Mouse (Mus musculus): ENCODE results near the gene Suds3.

Gene Suds3

GRCm38 (mm10) chr5:117121657-117122056 is 5.7 kb upstream of the Suds3 start:
- ChIA-PET POLR2A (interaction anchor here in 1 of 4 experiments (0.7 to 1.1 kb wide), 2 partner anchors 21 to 104 kb away, joined by 3 read pairs; no protein-coding TSS in a partner anchor), CTCF (interaction anchor here in 2 of 4 experiments (0.6 to 1.3 kb wide), 4 partner anchors 11 to 321 kb away, joined by 3 to 4 read pairs (median 3); no protein-coding TSS in a partner anchor)

GRCm38 (mm10) chr5:117120489-117121466 is 4.9 kb upstream of the Suds3 start:
- CTCF ChIA-PET: interaction anchor here in 3 of 4 experiments (0.6 to 2.5 kb wide), 10 partner anchors 10 to 396 kb away, joined by 3 to 10 read pairs (median 6); no protein-coding TSS in a partner anchor
- POLR2A ChIA-PET: interaction anchor here in 3 of 4 experiments (0.6 to 2.3 kb wide), 10 partner anchors 20 to 680 kb away, joined by 3 to 20 read pairs (median 4); partner anchors contain the start of gene Pebp1 (in 1 of the 3)

GRCm38 (mm10) chr5:117119777-117120488 is 4.0 kb upstream of the Suds3 start, which contains the start of gene Taok3:
TSS of gene Taok3 (plus strand) at chr5:117120129.
- CTCF ChIA-PET: interaction anchor here (0.5 to 2.5 kb wide), 27 partner anchors 9 to 676 kb away, joined by 3 to 10 read pairs (median 4); partner anchors contain the start of genes Ksr2 (in 1 of the 4) and Pebp1 (in 1 of the 4)
- POLR2A ChIA-PET: interaction anchor here (0.6 to 2.3 kb wide), 53 partner anchors 9 to 1296 kb away, joined by 3 to 20 read pairs (median 4); partner anchors contain the start of genes Pebp1 (in 2 of the 4) and Wsb2 (in 1 of the 4)

GRCm38 (mm10) chr5:117118850-117119249 is 2.9 kb upstream of the Suds3 start:
- ChIA-PET POLR2A (interaction anchor here (0.7 to 2.3 kb wide), 27 partner anchors 9 to 1295 kb away, joined by 3 to 20 read pairs (median 4); partner anchors contain the start of genes Pebp1 (in 2 of the 4) and Wsb2 (in 1 of the 4)), CTCF (interaction anchor here in 3 of 4 experiments (0.6 to 2.5 kb wide), 11 partner anchors 9 to 837 kb away, joined by 3 to 10 read pairs (median 6); no protein-coding TSS in a partner anchor)

GRCm38 (mm10) chr5:117118220-117118619 is 2.3 kb upstream of the Suds3 start:
- ChIA-PET CTCF (interaction anchor here in 2 of 4 experiments (0.6 to 2.5 kb wide), 3 partner anchors 173 to 621 kb away, joined by 3 to 9 read pairs (median 5); no protein-coding TSS in a partner anchor), POLR2A (interaction anchor here in 2 of 4 experiments (0.7 to 2.3 kb wide), 5 partner anchors 10 to 679 kb away, joined by 3 to 20 read pairs (median 12); partner anchors contain the start of gene Pebp1 (in 1 of the 2))

- ChIA-PET POLR2A (no interaction called here), CTCF (interaction anchor here in 1 of 4 experiments (1.0 kb wide), 1 partner anchor 160 kb away, joined by 4 read pairs; no protein-coding TSS in a partner anchor)
Observed at GRCm38 (mm10) chr5:117117716-117118115, 1.8 kb upstream of the Suds3 start.

GRCm38 (mm10) chr5:117117241-117117640 is 1.3 kb upstream of the Suds3 start:
- POLR2A ChIA-PET: no interaction called here
- CTCF ChIA-PET: interaction anchor here in 1 of 4 experiments (1.0 kb wide), 1 partner anchor 161 kb away, joined by 4 read pairs; no protein-coding TSS in a partner anchor

GRCm38 (mm10) chr5:117116660-117117059 is 747 bp upstream of the Suds3 start:
- ChIA-PET CTCF (no interaction called here), POLR2A (interaction anchor here in 2 of 4 experiments (0.7 to 1.9 kb wide), 2 partner anchors 43 to 171 kb away, joined by 3 to 4 read pairs; partner anchors contain the start of gene Pebp1 (in 1 of the 2))

- ChIA-PET POLR2A (interaction anchor here (0.6 to 2.3 kb wide), 23 partner anchors 9 to 325 kb away, joined by 3 to 13 read pairs (median 4); partner anchors contain the start of genes Pebp1 (in 3 of the 4) and Wsb2 (in 1 of the 4)), CTCF (interaction anchor here (0.6 to 2.7 kb wide), 36 partner anchors 8 to 1905 kb away, joined by 3 to 21 read pairs (median 4); partner anchors contain the start of gene Pebp1 (in 1 of the 4))
Observed at GRCm38 (mm10) chr5:117115193-117115767, 633 bp downstream of the Suds3 start.

GRCm38 (mm10) chr5:117114581-117115192 is 1.2 kb downstream of the Suds3 start:
- ChIA-PET CTCF (interaction anchor here (0.6 to 2.7 kb wide), 33 partner anchors 8 to 1905 kb away, joined by 3 to 21 read pairs (median 4); partner anchors contain the start of gene Pebp1 (in 1 of the 4)), POLR2A (interaction anchor here in 3 of 4 experiments (0.6 to 2.3 kb wide), 21 partner anchors 8 to 323 kb away, joined by 3 to 13 read pairs (median 4); partner anchors contain the start of genes Pebp1 (in 2 of the 3) and Wsb2 (in 1 of the 3))

GRCm38 (mm10) chr5:117113330-117113729 is 2.6 kb downstream of the Suds3 start:
- ChIA-PET CTCF (interaction anchor here in 2 of 4 experiments (0.6 to 2.7 kb wide), 8 partner anchors 8 to 224 kb away, joined by 3 to 21 read pairs (median 4); no protein-coding TSS in a partner anchor), POLR2A (interaction anchor here in 1 of 4 experiments (0.5 kb wide), 1 partner anchor 25 kb away, joined by 3 read pairs; no protein-coding TSS in a partner anchor)

- POLR2A ChIA-PET: interaction anchor here in 2 of 4 experiments (0.5 to 0.6 kb wide), 2 partner anchors 20 to 1101 kb away, joined by 3 read pairs; no protein-coding TSS in a partner anchor
- CTCF ChIA-PET: interaction anchor here in 2 of 4 experiments (0.6 to 3.4 kb wide), 7 partner anchors 8 to 902 kb away, joined by 3 to 12 read pairs (median 6); partner anchors contain the start of gene Taok3 (in 1 of the 2)
Observed at GRCm38 (mm10) chr5:117111774-117112112, 4.2 kb downstream of the Suds3 start.

- POLR2A ChIA-PET: interaction anchor here in 3 of 4 experiments (0.5 to 1.5 kb wide), 4 partner anchors 8 to 1101 kb away, joined by 3 to 4 read pairs (median 3); partner anchors contain the start of gene Taok3 (in 1 of the 3)
- CTCF ChIA-PET: interaction anchor here in 3 of 4 experiments (0.5 to 3.4 kb wide), 12 partner anchors 8 to 902 kb away, joined by 3 to 14 read pairs (median 5); partner anchors contain the start of gene Taok3 (in 1 of the 3)
Observed at GRCm38 (mm10) chr5:117111064-117111773, 4.7 kb downstream of the Suds3 start.

GRCm38 (mm10) chr5:117109522-117109921 is 6.4 kb downstream of the Suds3 start:
- ChIA-PET CTCF (interaction anchor here in 3 of 4 experiments (0.5 to 3.4 kb wide), 12 partner anchors 9 to 236 kb away, joined by 3 to 14 read pairs (median 4); partner anchors contain the start of gene Taok3 (in 1 of the 3)), POLR2A (interaction anchor here in 3 of 4 experiments (0.6 to 3.0 kb wide), 7 partner anchors 8 to 178 kb away, joined by 3 to 15 read pairs (median 3); partner anchors contain the start of genes Taok3 (in 2 of the 3) and Pebp1 (in 1 of the 3))

GRCm38 (mm10) chr5:117108731-117109130 is 7.2 kb downstream of the Suds3 start:
- ChIA-PET POLR2A (interaction anchor here in 2 of 4 experiments (1.0 to 3.0 kb wide), 7 partner anchors 8 to 304 kb away, joined by 3 to 15 read pairs (median 4); partner anchors contain the start of gene Taok3 (in 2 of the 2)), CTCF (interaction anchor here in 2 of 4 experiments (0.5 to 3.4 kb wide), 10 partner anchors 8 to 196 kb away, joined by 3 to 14 read pairs (median 3); no protein-coding TSS in a partner anchor)
